Mouse (Mus musculus): ENCODE results near the gene Sh2d7. TPM values are rescaled to one million over a fixed set of nuclear protein-coding genes. Genes with fewer than 3 reads are reported as not detected.

The Sh2d7 gene
- polyA plus RNA-seq, 1 experiment from 2014 or later: not detected

DNA sequence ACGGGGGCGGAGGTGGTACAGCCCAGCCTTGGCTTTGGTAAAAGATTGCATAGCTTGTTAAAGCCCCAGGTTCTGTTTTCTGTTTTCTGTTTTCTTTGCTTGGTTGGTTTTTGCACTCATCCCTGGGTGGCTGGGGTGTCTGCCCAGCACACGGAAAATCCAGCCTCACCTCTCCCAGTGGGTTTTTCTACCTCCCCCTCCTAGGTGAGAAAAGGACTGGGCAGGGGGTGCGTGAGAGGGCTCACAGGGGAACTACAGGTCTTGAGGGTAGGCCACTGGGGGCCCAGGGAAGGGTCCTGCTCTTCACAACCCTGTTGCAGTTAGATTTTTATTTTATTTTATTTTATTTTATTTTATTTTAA, 6.2 kb downstream of the Sh2d7 start:
- Histone ChIP-seq H3K9me3 (replicated peaks) (no peaks in the 10 kb centered on the region), H3K4me2 (no peak overlapping the region), H3K9ac (replicated peaks) (no peak overlapping the region), H3K4me1 (no peaks in the 10 kb centered on the region), H3K4me3 (replicated peaks) (no peak overlapping the region), H3K27ac (replicated peaks) (no peak overlapping the region), H3K36me3 (peaks cover 11% of the 10 kb centered on the region; the same call in 1 of the 2 replicates), H3K27me3 (replicated peaks) (no peaks in the 10 kb centered on the region)
- 94% methylated on average over 4 of the region's 4 CpGs for WGBS
- no peak for ATAC-seq (ENCODE audit: low FRiP score)

DNA sequence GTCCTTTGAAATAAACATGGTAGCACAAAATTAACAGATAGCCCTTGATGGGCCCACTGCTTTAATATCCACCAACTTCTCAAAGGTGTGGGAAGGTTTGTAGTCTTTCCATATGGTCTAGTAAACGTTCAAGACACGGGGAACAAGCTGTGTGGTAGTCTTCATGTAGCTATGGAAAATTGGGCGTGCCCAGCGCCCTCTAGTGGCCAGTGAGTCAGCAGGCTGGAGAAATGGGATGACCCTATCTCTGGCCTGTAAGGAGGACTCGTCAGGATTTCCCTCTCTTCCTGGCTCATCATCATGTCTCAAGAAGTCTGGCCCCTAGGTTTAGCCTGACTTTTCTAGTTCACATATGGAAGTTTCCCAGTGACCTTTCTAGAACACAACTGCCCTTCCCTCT, 8.8 kb downstream of the Sh2d7 start:
- no peak for ATAC-seq (ENCODE audit: low FRiP score)
- no peak overlapping the region for H3K9ac ChIP-seq (replicated peaks)
- no peaks in the 10 kb centered on the region for H3K9me3 ChIP-seq (replicated peaks)
- WGBS: 15% methylated on average over 5 of the region's 5 CpGs
- no peak overlapping the region for H3K4me2 ChIP-seq
- H3K27ac ChIP-seq (replicated peaks): no peak overlapping the region
- no peaks in the 10 kb centered on the region for H3K4me1 ChIP-seq
- H3K4me3 ChIP-seq (replicated peaks): no peak overlapping the region
- H3K27me3 ChIP-seq (replicated peaks): no peaks in the 10 kb centered on the region
- peaks cover 11% of the 10 kb centered on the region; the same call in 1 of the 2 replicates for H3K36me3 ChIP-seq

DNA sequence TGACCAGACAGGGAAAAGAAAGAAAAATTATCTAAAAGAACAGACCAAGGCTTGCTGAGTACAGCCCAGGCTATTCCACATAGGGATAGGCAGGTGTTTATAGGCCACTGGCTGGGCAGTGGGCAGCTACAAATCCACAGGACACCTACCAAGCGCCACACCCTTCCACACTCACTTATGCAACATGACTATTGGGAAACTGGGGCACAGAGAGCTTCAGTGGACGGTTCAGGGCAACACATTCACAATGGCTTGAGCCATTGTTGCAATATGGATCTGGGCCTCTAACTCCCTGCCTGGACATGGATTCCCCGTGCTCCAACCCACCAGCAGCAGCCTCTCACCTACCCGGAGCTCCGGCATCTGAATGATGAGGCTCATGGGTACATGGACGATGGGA, 10.6 kb downstream of the Sh2d7 start:
- Histone ChIP-seq H3K27me3 (replicated peaks) (no peaks in the 10 kb centered on the region), H3K27ac (replicated peaks) (no peak overlapping the region), H3K4me3 (replicated peaks) (no peak overlapping the region), H3K9me3 (replicated peaks) (no peaks in the 10 kb centered on the region), H3K4me1 (no peaks in the 10 kb centered on the region), H3K9ac (replicated peaks) (no peak overlapping the region), H3K4me2 (no peak overlapping the region), H3K36me3 (peaks cover 7% of the 10 kb centered on the region; the same call in 1 of the 2 replicates)
- 92% methylated on average over 6 of the region's 6 CpGs for WGBS
- no peak for ATAC-seq (ENCODE audit: low FRiP score)

DNA sequence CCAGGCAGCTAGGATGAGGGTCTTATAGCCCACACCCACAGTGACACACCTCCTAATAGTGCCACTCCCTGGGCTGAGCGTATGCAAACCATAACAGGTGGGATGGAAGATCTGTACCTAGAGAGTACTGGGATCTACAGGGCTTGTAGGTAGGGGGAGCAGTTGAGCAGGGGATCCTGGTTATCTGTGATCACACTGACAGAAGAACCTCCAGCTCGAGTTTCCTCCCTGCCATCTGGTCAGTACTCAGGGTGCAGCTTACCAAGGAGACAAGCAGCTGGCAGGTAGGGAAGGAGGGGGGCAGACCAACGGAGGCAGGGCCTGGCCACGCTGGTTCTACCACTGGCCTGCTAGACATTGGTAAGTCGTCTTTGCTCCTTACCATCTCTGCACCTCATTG, 13.6 kb downstream of the Sh2d7 start:
- no peak overlapping the region for H3K4me2 ChIP-seq
- no peak overlapping the region for H3K4me3 ChIP-seq (replicated peaks)
- H3K4me1 ChIP-seq: no peaks in the 10 kb centered on the region
- no peaks in the 10 kb centered on the region for H3K27me3 ChIP-seq (replicated peaks)
- no peak for ATAC-seq (ENCODE audit: low FRiP score)
- no peaks in the 10 kb centered on the region for H3K9me3 ChIP-seq (replicated peaks)
- H3K27ac ChIP-seq (replicated peaks): no peak overlapping the region
- H3K9ac ChIP-seq (replicated peaks): no peak overlapping the region
- WGBS: 27% methylated on average over 5 of the region's 5 CpGs
- no peaks in the 10 kb centered on the region; the same call in 1 of the 2 replicates for H3K36me3 ChIP-seq

DNA sequence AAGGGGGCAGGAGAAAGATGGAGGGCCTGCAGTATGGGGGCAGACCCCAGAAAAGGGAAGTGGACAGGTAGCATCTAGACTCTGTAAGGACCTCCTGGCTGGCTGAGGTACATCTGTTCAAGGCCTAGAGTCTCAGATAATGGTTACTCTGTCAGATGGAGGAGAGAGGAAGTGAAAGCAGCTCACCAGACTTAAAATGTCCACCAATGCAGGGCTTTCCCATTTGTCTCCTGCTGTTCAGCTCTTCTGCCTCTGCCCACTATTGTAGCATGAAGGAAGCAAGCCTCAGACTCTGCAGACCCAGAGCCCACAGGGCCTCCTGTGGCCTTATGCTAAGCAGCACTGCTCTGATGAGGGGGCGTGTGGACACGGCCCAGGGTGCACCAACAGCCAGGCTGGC, 16.3 kb downstream of the Sh2d7 start:
- Histone ChIP-seq H3K4me3 (replicated peaks) (no peak overlapping the region), H3K36me3 (no peaks in the 10 kb centered on the region), H3K9me3 (replicated peaks) (no peaks in the 10 kb centered on the region), H3K4me1 (peaks cover 12% of the 10 kb centered on the region), H3K9ac (replicated peaks) (no peak overlapping the region), H3K4me2 (no peak overlapping the region), H3K27me3 (replicated peaks) (no peaks in the 10 kb centered on the region), H3K27ac (replicated peaks) (no peak overlapping the region)
- WGBS: 63% methylated on average over 2 of the region's 2 CpGs
- ATAC-seq (ENCODE audit: low FRiP score): no peak

DNA sequence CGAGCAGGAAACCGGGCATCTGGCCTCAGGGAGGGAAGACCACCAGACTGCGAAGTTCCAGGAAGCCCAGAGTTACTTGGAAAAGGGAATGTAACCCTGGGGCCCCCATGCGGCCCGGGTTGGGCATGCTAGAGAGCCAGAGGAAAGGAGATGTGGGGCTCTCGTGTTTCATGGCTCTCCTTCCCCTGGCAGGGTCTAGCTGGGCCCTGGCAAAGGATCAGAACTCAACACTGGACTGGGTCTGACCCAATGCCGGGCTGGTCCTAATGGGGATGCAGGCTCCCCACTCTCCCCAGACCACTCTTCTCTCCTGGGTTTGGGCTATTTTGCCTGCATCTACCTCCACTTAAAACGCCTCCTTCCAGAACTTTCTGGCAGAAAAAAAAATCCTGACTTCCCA, 19.9 kb downstream of the Sh2d7 start:
- Histone ChIP-seq H3K4me3 (replicated peaks) (no peak overlapping the region), H3K4me2 (0 out of 2 replicates have a peak overlapping the region, but pooled peaks have one; percentile 73), H3K27ac (replicated peaks) (no peak overlapping the region), H3K27me3 (replicated peaks) (no peaks in the 10 kb centered on the region), H3K4me1 (peaks cover 16% of the 10 kb centered on the region), H3K9ac (replicated peaks) (no peak overlapping the region), H3K36me3 (no peaks in the 10 kb centered on the region), H3K9me3 (replicated peaks) (no peaks in the 10 kb centered on the region)
- ATAC-seq (ENCODE audit: low FRiP score): no peak
- WGBS: 77% methylated on average over 8 of the region's 8 CpGs

DNA sequence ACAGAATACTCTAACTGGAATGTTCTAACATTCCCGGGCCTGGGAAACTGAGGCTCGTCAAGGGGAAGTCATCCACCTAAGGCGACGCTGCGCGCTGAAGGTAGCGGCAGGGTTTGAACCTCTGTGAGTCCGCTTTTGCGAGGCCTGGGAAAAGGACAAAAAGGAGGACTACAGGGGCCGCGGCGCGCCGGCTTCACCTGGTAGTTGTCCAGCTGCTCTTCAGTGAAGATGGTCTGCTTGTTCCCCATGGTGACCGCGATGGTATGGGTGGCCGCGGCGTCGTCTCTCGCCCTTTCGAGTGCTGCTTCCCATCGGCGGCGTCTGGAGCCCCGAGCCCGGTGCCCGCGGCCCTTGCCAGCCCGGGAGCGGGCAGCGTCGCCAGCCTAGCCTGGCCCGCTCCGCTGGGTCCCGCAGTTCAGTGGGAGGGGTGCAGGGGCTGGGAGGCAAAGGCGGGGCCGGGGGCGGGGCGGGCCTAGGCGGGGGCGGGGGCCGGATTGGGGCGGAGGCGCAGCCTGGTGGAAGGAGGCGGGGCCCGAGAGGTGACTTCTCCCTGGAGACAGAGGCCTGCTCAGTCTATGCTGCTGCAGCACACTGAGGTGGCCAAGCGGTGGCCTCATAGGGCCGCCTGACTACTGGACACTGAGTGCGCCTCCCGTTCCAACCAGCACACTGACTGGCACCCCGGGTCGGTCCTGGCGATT, 21.1 kb downstream of the Sh2d7 start, which contains the start of gene Cib2:
Cib2 (minus strand) TSS at position 448 of the 701 bp plus-strand sequence.
- H3K9me3 ChIP-seq (replicated peaks): no peaks in the 10 kb centered on the region
- WGBS: 2% methylated on average over 50 of the region's 54 CpGs
- H3K4me2 ChIP-seq: peak within 1 kb of the TSS; percentile 73
- 0 out of 2 replicates have a peak within 1 kb of the TSS, but pooled peaks have one; percentile 3 for H3K27ac ChIP-seq (replicated peaks)
- H3K9ac ChIP-seq (replicated peaks): peak within 1 kb of the TSS; percentile 58
- no peaks in the 10 kb centered on the region for H3K27me3 ChIP-seq (replicated peaks)
- peaks cover 16% of the 10 kb centered on the region for H3K4me1 ChIP-seq
- peak within 1 kb of the TSS; percentile 49 for H3K4me3 ChIP-seq (replicated peaks)
- ATAC-seq (ENCODE audit: low FRiP score): peak; percentile 94
- H3K36me3 ChIP-seq: no peaks in the 10 kb centered on the region

DNA sequence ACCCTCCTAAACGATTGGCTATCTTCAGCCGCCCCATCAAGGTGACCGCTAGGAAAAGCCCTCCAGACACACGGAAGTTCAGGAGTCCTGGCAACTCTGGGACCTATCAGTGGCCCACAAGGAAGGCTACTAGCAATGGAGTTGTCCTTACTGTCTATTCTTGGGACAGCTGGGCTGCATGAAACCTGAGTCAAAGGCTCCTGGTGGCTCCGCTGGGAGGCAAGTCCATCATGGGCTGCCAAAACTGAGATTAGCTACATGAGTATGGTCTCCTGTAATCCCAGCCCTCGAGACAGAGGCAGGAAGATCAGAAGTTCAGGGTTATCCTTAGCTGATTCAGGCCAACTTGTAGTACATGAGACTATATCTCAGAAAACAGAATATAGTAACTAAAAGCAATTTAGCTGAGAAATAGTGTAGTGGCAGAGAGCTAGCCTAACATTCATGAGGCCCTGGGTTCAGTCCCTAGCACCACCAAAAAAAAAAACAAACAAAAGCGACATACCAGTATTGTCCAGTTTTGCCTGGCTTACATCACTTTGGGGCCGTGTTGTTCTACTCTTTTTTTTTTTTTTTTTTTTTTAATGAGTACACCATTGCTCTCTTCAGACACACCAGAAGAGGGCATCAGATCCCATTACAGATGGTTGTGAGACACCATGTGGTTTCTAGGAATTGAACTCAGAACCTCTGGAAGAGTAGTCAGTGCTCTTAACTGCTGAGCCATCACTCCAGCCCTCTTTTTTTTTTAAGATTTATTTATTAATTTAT, 22.2 kb downstream of the Sh2d7 start:
- no peak overlapping the region for H3K27ac ChIP-seq (replicated peaks)
- H3K4me2 ChIP-seq: no peak overlapping the region
- H3K4me1 ChIP-seq: peaks cover 16% of the 10 kb centered on the region

DNA sequence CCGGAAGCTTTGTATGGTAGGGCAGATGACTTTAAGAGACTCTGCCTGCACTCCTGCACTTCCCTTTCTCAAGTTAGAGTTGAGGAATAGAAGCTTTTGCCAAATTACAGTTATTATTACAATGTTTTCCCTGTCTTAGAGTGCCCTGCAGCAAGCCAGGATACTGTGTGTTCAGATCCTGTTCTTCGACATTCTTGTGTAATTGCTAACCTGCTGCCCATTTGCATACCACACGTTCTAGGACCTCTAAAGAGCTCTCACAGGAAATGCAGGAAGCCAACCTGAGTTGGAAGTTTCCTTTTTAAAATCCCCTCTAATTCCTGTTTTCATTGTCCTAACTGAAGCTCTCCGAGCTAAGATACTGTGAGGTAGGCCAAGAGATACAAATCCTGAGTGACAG, 28.2 kb downstream of the Sh2d7 start:
- Histone ChIP-seq H3K4me3 (replicated peaks) (no peak overlapping the region), H3K4me1 (no peaks in the 10 kb centered on the region), H3K27ac (replicated peaks) (no peak overlapping the region), H3K9me3 (replicated peaks) (no peaks in the 10 kb centered on the region), H3K9ac (replicated peaks) (no peak overlapping the region), H3K36me3 (no peaks in the 10 kb centered on the region), H3K4me2 (no peak overlapping the region), H3K27me3 (replicated peaks) (no peaks in the 10 kb centered on the region)
- ATAC-seq (ENCODE audit: low FRiP score): no peak
- 57% methylated on average over 4 of the region's 4 CpGs for WGBS

More for the DNA sequence above, 22.2 kb downstream of the Sh2d7 start:
- H3K9ac ChIP-seq (replicated peaks): no peak overlapping the region
- H3K9me3 ChIP-seq (replicated peaks): no peaks in the 10 kb centered on the region
- WGBS: 93% methylated on average over 8 of the region's 8 CpGs
- no peak overlapping the region for H3K4me3 ChIP-seq (replicated peaks)
- no peaks in the 10 kb centered on the region for H3K36me3 ChIP-seq
- ATAC-seq (ENCODE audit: low FRiP score): no peak
- no peaks in the 10 kb centered on the region for H3K27me3 ChIP-seq (replicated peaks)

DNA sequence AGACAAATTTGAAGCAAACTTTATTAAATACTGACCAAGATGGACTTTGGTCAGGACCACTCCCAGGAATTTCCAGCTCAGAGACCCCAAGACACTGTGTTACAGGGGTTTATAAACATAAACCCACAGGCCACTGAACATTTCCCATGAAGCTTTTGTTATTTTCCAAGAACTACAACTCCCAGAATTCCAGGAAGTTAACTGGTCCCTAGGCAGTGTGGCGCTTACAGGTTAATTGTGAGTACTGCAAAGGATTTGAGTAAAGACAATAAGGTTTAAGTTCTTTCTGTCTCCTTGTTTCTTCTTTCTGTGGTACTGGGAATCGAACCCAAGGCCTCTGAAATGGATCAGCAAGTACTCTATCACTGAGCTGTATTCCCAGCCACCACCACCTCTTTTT, 29.9 kb downstream of the Sh2d7 start:
- ATAC-seq (ENCODE audit: low FRiP score): no peak
- no peak overlapping the region for H3K4me3 ChIP-seq (replicated peaks)
- H3K4me1 ChIP-seq: no peaks in the 10 kb centered on the region
- H3K27ac ChIP-seq (replicated peaks): no peak overlapping the region
- no peaks in the 10 kb centered on the region for H3K9me3 ChIP-seq (replicated peaks)
- 46% methylated on average over 2 of the region's 2 CpGs for WGBS
- H3K9ac ChIP-seq (replicated peaks): no peak overlapping the region
- H3K36me3 ChIP-seq: no peaks in the 10 kb centered on the region
- H3K4me2 ChIP-seq: no peak overlapping the region
- H3K27me3 ChIP-seq (replicated peaks): no peaks in the 10 kb centered on the region

DNA sequence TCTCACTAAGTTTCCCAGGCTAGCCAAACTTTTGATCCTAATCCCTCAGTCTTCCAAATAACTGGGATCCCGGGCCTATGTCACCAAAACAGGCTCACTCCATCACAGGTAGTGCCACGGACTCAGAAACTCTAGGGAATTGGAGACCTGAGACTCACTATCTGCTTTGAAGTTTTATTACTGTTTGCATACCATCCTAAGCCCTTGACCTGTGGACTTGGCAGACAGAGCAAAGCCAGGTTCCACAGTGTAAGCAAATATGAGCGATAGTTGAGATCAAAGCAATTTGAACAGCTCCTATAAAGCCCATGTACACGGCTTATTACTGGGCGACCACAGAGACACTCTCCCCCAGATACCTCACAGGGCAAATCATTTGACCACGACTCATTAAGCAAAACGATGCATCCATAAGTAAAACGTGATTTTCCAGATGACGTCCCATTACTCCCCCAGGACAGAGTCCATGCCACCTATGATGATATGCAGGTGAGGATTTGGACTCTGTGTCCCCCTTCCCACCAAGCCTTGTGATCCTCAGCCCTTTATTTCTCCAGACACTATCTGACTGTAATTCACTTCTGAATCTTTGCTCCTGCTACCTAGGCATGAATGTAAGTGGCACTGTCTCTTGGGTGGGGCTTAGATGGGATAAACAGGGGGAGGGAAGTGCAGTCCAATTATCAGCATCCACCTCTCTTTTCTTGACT, 32.5 kb downstream of the Sh2d7 start:
- no peaks in the 10 kb centered on the region for H3K27me3 ChIP-seq (replicated peaks)

More for the DNA sequence above, 32.5 kb downstream of the Sh2d7 start:
- no peak overlapping the region for H3K4me3 ChIP-seq (replicated peaks)
- no peak for ATAC-seq (ENCODE audit: low FRiP score)
- H3K27ac ChIP-seq (replicated peaks): no peak overlapping the region
- H3K9ac ChIP-seq (replicated peaks): no peak overlapping the region
- 76% methylated on average over 9 of the region's 9 CpGs for WGBS
- H3K4me2 ChIP-seq: no peak overlapping the region
- H3K4me1 ChIP-seq: no peaks in the 10 kb centered on the region
- no peaks in the 10 kb centered on the region for H3K9me3 ChIP-seq (replicated peaks)
- no peaks in the 10 kb centered on the region for H3K36me3 ChIP-seq
